Mouse (Mus musculus) mature B cell (primary cell): ENCODE measurements around the gene Rab5a.

ENCODE experiments used
- in situ Hi-C: fragments of 300-500 bp; cut with MboI; formaldehyde crosslinking; loops from 2 replicates; pipeline ENCODE4 v1.14.3; 2019

Gene Rab5a

DNA sequence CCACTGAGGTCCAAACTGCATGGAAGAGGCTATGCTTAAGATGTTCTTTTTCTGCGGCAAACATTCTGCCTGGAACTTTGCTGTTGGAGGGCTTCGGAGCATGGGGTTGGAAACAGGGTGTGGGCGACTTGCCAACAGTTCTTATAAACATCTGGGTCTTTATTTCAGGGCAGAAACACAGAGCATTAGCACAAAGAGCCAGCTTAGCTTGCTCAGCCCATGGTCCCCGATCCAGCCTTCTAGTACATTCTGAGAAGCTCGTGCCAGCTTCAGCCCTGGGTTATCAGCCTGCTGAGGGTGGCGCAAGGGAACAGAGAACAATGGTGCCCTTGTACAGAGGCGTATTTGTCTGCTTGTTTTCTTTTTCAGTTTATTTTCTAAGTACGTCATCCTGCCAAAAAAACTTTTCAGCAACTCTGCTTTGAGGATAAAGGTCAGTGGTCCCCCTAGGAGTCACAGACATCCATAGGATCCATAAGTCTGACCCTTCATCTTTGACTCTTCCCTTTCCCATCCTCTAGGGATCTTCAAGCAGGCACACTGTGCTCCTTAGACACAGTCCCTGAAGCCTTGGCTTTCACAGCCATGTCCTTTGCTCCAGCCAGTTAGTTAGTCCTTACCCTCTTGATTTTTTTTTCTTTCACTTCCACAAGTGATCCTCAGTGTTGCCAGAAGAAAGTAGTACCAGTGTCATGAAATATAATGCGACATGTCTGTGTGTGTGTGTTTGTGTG lies 64.7 kb downstream of the Rab5a start:
- in situ Hi-C loops = no loop called here

GRCm38 (mm10) chr17:53551306-53552299 lies 72.6 kb downstream of the Rab5a start:
- in situ Hi-C loops = no loop called here

DNA sequence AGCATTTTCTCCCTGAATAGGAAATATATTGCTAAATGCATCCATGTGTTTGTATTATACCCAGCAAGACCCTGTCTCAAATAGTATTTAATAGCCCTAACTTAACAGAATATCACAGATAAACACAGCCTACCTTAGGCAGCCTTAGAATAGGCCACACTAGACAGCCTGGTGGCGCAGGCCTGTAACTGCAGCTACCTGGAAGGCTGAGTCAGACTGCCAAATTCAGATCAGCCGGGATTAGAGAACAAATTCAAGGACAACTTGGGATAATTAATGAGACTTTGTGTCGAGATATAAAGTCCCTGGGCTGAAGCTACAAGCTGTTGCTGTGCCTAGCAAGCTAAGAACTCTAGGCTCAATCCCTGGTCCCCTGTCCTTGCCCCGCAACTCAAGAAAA lies 75.1 kb downstream of the Rab5a start:
- in situ Hi-C loops = no loop called here

- in situ Hi-C loops = no loop called here
Observed at GRCm38 (mm10) chr17:53554813-53555212, 75.8 kb downstream of the Rab5a start.
